Mouse (Mus musculus): Measurements from ENCODE around the gene Pias3. TPM values are rescaled to one million over a fixed set of nuclear protein-coding genes. Genes with fewer than 3 reads are reported as not detected.

The Pias3 gene
- total RNA-seq, 1 experiment = 14.6 TPM

DNA sequence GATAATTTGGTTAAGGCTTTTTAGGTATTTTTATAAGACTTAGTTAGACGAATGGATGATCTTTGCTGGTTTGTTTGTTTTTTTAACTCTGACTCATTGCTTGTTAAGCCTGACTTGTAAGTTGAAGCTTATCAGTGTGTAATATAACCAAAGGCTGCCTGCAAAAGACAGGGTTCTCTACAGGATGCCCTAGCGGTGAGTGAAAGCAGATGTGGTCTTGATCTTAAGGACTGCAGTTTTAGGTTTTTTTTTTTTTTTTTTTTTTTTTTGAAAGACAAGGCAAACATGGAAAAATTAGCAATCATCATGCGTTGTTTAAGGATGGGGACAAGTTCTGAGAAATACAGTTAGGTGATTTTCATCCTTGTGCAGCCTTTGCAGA is 33.2 kb downstream of the Pias3 start:
- H3K9me3 ChIP-seq (ENCODE audit: control insufficient read depth, insufficient read depth, low read depth, low read length) = no peaks in the 10 kb centered on the region

DNA sequence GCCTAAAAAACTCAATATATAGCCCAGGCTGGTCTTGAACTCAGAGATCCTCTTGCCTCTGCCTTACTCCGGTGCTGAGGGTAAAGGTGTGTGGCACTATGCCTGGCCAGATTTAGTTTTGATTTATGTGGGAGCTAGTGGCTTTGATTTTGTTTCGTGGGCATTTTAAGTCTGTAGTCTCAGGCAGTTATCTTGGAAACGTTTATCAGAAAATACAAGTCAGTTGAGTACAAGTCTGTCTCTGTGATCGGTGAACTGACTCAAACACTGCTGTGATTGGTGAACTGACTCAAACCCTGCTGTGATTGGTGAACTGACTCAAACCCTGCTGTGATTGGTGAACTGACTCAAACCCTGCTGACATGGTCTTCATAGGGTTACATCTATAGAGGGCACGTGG is 34.6 kb downstream of the Pias3 start:
- Histone ChIP-seq H3K27ac (ENCODE audit: insufficient read depth, low read depth, low read length, poor library complexity, severe bottlenecking) (no peak overlapping the region), H3K9ac (ENCODE audit: insufficient read depth, low read depth, low read length, poor library complexity, severe bottlenecking) (no peak overlapping the region), H3K9me3 (ENCODE audit: control insufficient read depth, insufficient read depth, low read depth, low read length) (no peaks in the 10 kb centered on the region), H3K4me1 (ENCODE audit: control insufficient read depth in 2 of 2, insufficient read depth in 2 of 2, low read length in 2 of 2, poor library complexity in 1 of 2) (peaks cover 2 to 9% of the 10 kb centered on the region in 2 experiments), H3K4me3 (ENCODE audit: insufficient read depth in 1 of 2, low read depth in 1 of 2, low read length in 2 of 2, poor library complexity in 1 of 2, severe bottlenecking in 1 of 2) (no peak overlapping the region; a peak in 1 of 4 replicates), H3K36me3 (ENCODE audit: control insufficient read depth, insufficient read depth, low read length, poor library complexity, severe bottlenecking) (no peaks in the 10 kb centered on the region)
- TF ChIP-seq ZC3H11A (IDR thresholded peaks at IDR 0.05; ENCODE audit: borderline replicate concordance, low read depth, low read length) = no peak
- TF ChIP-seq HCFC1 (IDR thresholded peaks at IDR 0.05; ENCODE audit: borderline replicate concordance, insufficient read depth, low read length) = no peak
- TF ChIP-seq ZNF384 (IDR thresholded peaks at IDR 0.05; ENCODE audit: low read depth, low read length) = no peak
- no peak for TF ChIP-seq CHD2 (IDR thresholded peaks at IDR 0.05; ENCODE audit: low read depth, low read length)
- no peak for TF ChIP-seq MAFK (IDR thresholded peaks at IDR 0.05; ENCODE audit: insufficient read depth, low read depth, low read length)
- DNase-seq (ENCODE audit: low read depth, low spot score) = no peak
- in situ Hi-C loops (cut with MboI; ENCODE audit: low sequenced_read_pairs in 2 of 2, unreplicated experiment in 2 of 2) = no loop called here

More for the DNA sequence above, 33.2 kb downstream of the Pias3 start:
- Histone ChIP-seq H3K36me3 (ENCODE audit: control insufficient read depth, insufficient read depth, low read length, poor library complexity, severe bottlenecking) (no peaks in the 10 kb centered on the region; the same call in 1 of the 2 replicates), H3K4me1 (ENCODE audit: control insufficient read depth in 2 of 2, insufficient read depth in 2 of 2, low read length in 2 of 2, poor library complexity in 1 of 2) (peaks cover 2 to 9% of the 10 kb centered on the region in 2 experiments), H3K4me3 (ENCODE audit: insufficient read depth in 1 of 2, low read depth in 1 of 2, low read length in 2 of 2, poor library complexity in 1 of 2, severe bottlenecking in 1 of 2) (no peak overlapping the region), H3K27ac (ENCODE audit: insufficient read depth, low read depth, low read length, poor library complexity, severe bottlenecking) (no peak overlapping the region), H3K9ac (ENCODE audit: insufficient read depth, low read depth, low read length, poor library complexity, severe bottlenecking) (no peak overlapping the region)
- in situ Hi-C loops (cut with MboI; ENCODE audit: low sequenced_read_pairs in 2 of 2, unreplicated experiment in 2 of 2) = no loop called here
- TF ChIP-seq ZNF384 (IDR thresholded peaks at IDR 0.05; ENCODE audit: low read depth, low read length) = peak; percentile 73
- no peak for TF ChIP-seq ZC3H11A (IDR thresholded peaks at IDR 0.05; ENCODE audit: borderline replicate concordance, low read depth, low read length)
- DNase-seq (ENCODE audit: low read depth, low spot score) = no peak

DNA sequence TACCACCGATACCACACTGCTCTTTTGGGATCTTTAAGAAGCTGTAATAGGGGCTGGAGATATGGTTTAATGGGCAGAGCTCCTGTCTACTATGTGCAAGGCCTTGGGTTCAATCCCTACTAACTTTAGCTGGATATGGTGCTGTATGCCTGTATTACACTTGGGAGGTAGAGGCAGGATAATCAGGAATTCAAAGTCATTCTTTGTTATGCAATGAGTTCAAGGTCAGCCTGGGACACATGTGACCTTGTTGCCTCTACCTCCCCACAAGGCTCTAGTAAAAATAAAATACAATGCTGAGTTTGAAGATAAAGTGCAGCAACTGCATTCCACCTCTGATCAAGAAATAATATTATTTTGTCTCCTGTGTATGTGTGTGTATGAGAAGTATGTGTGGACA is 37.8 kb downstream of the Pias3 start:
- no peak overlapping the region for H3K4me3 ChIP-seq (ENCODE audit: insufficient read depth in 1 of 2, low read depth in 1 of 2, low read length in 2 of 2, poor library complexity in 1 of 2, severe bottlenecking in 1 of 2)
- no peak overlapping the region for H3K27ac ChIP-seq (ENCODE audit: insufficient read depth, low read depth, low read length, poor library complexity, severe bottlenecking)
- H3K36me3 ChIP-seq (ENCODE audit: control insufficient read depth, insufficient read depth, low read length, poor library complexity, severe bottlenecking) = no peaks in the 10 kb centered on the region
- H3K9me3 ChIP-seq (ENCODE audit: control insufficient read depth, insufficient read depth, low read depth, low read length) = no peaks in the 10 kb centered on the region
- in situ Hi-C loops (cut with MboI; ENCODE audit: low sequenced_read_pairs in 2 of 2, unreplicated experiment in 2 of 2) = no loop called here
- H3K9ac ChIP-seq (ENCODE audit: insufficient read depth, low read depth, low read length, poor library complexity, severe bottlenecking) = no peak overlapping the region
- no peak for DNase-seq (ENCODE audit: low read depth, low spot score)
- peaks cover 2 to 8% of the 10 kb centered on the region in 2 experiments; a peak in 3 of 4 replicates for H3K4me1 ChIP-seq (ENCODE audit: control insufficient read depth in 2 of 2, insufficient read depth in 2 of 2, low read length in 2 of 2, poor library complexity in 1 of 2)
- TF ChIP-seq ZNF384 (IDR thresholded peaks at IDR 0.05; ENCODE audit: low read depth, low read length) (no peak), HCFC1 (IDR thresholded peaks at IDR 0.05; ENCODE audit: borderline replicate concordance, insufficient read depth, low read length) (no peak), MAFK (IDR thresholded peaks at IDR 0.05; ENCODE audit: insufficient read depth, low read depth, low read length) (no peak), CHD2 (IDR thresholded peaks at IDR 0.05; ENCODE audit: low read depth, low read length) (no peak), ZC3H11A (IDR thresholded peaks at IDR 0.05; ENCODE audit: borderline replicate concordance, low read depth, low read length) (no peak)

DNA sequence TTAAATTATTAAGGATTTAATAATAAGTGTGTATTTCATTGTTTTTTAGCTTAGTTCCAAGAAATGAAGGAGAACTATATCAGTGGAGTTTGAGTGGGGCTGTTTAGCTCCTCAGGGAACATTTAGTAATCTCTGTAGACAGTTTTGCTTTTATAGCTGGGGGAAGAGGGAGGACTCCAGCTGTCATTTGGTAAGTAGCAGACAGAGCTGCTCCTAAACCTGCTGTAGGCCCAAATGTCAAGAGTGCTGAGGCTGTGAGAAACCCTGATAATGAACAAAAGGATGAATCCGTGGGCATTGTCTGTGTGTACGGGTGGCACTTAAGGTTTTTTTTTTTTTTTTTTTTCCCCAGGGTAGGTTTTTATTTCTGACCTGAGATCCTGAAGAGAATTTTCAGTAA is 39.0 kb downstream of the Pias3 start:
- no peak for DNase-seq (ENCODE audit: low read depth, low spot score)
- no peaks in the 10 kb centered on the region for H3K36me3 ChIP-seq (ENCODE audit: control insufficient read depth, insufficient read depth, low read length, poor library complexity, severe bottlenecking)
- in situ Hi-C loops (cut with MboI; ENCODE audit: low sequenced_read_pairs in 2 of 2, unreplicated experiment in 2 of 2) = no loop called here
- no peak overlapping the region for H3K9ac ChIP-seq (ENCODE audit: insufficient read depth, low read depth, low read length, poor library complexity, severe bottlenecking)
- peaks cover 2 to 8% of the 10 kb centered on the region in 2 experiments; a peak in 3 of 4 replicates for H3K4me1 ChIP-seq (ENCODE audit: control insufficient read depth in 2 of 2, insufficient read depth in 2 of 2, low read length in 2 of 2, poor library complexity in 1 of 2)
- no peak overlapping the region for H3K27ac ChIP-seq (ENCODE audit: insufficient read depth, low read depth, low read length, poor library complexity, severe bottlenecking)
- no peaks in the 10 kb centered on the region for H3K9me3 ChIP-seq (ENCODE audit: control insufficient read depth, insufficient read depth, low read depth, low read length)
- TF ChIP-seq ZC3H11A (IDR thresholded peaks at IDR 0.05; ENCODE audit: borderline replicate concordance, low read depth, low read length) (no peak), ZNF384 (IDR thresholded peaks at IDR 0.05; ENCODE audit: low read depth, low read length) (no peak), HCFC1 (IDR thresholded peaks at IDR 0.05; ENCODE audit: borderline replicate concordance, insufficient read depth, low read length) (no peak), MAFK (IDR thresholded peaks at IDR 0.05; ENCODE audit: insufficient read depth, low read depth, low read length) (no peak), CHD2 (IDR thresholded peaks at IDR 0.05; ENCODE audit: low read depth, low read length) (no peak)
- no peak overlapping the region for H3K4me3 ChIP-seq (ENCODE audit: insufficient read depth in 1 of 2, low read depth in 1 of 2, low read length in 2 of 2, poor library complexity in 1 of 2, severe bottlenecking in 1 of 2)
